Mouse (Mus musculus) testis, adult 2 months (tissue): ENCODE measurements at regions not wholly inside any gene's neighbourhood (a gene's known extent, or its start where the extent isn't known, plus 50 kb on each side); places are given as distances from the start of the nearest gene placed in this dataset.

Experiments
- CTCF ChIP-seq: fragments of 200-500 bp; IDR thresholded peaks from 2 replicates; pipeline ENCODE4 v1.5.1; 2012; ENCODE audit warnings: low read depth, mild to moderate bottlenecking, inconsistent platforms, low read length, moderate library complexity; ENCODE audit not compliant: control insufficient read depth, insufficient read depth, insufficient replicate concordance
- POLR2A ChIP-seq: fragments of 200-500 bp; IDR thresholded peaks from 2 replicates; pipeline ENCODE4 v1.6.1; 2012; ENCODE audit warnings: low read depth, mild to moderate bottlenecking, inconsistent platforms, low read length, moderate library complexity; ENCODE audit not compliant: control insufficient read depth

DNA sequence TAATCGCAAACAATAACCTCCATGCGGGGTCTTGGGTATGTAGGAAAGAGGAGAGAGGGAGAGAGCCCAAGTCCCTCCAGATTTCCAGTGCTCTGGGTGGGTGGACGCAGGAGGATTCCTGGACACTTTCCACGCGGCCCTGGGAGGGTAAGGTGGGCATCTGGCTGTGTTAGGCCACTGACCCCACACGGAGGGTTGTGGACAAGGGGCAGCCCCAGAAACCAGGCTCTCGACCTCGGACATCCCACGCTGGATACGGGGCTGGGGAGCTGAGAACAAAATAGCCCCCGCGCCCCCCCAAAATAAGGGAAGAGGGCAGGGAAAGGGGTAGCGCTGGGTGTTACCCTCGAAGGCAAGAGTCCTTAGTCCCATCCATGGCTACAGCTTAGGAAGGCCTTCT lies 150.2 kb upstream of the Robo1 start:
- TF ChIP-seq CTCF (no peak), POLR2A (no peak)
